Mouse (Mus musculus): ENCODE data around the gene Flvcr2. TPM values are rescaled to one million over a fixed set of nuclear protein-coding genes. Genes with fewer than 3 reads are reported as not detected.

Gene Flvcr2
- polyA plus RNA-seq, 1 experiment, result 0.74 TPM

- Histone ChIP-seq H3K4me2 (ENCODE audit: low read depth) (no peak overlapping the region), H3K27me3 (ENCODE audit: control insufficient read depth, insufficient read depth, insufficient read length) (no peaks in the 10 kb centered on the region), H3K79me2 (ENCODE audit: control insufficient read depth, insufficient read depth) (no peaks in the 10 kb centered on the region), H3K36me3 (ENCODE audit: control insufficient read depth, insufficient read depth) (no peaks in the 10 kb centered on the region), H3K4me3 (no peak overlapping the region), H3ac (ENCODE audit: control insufficient read depth, insufficient read length) (no peak overlapping the region)
- TF ChIP-seq USF1 (IDR thresholded peaks at IDR 0.05; ENCODE audit: low read depth) (no peak), E2F4 (IDR thresholded peaks at IDR 0.05; ENCODE audit: insufficient read depth) (no peak), SRF (IDR thresholded peaks at IDR 0.05; ENCODE audit: control insufficient read depth, insufficient read length, low read depth) (no peak)
Measured at GRCm38 (mm10) chr12:85854271-85854670, 107.9 kb downstream of the Flvcr2 start.

DNA sequence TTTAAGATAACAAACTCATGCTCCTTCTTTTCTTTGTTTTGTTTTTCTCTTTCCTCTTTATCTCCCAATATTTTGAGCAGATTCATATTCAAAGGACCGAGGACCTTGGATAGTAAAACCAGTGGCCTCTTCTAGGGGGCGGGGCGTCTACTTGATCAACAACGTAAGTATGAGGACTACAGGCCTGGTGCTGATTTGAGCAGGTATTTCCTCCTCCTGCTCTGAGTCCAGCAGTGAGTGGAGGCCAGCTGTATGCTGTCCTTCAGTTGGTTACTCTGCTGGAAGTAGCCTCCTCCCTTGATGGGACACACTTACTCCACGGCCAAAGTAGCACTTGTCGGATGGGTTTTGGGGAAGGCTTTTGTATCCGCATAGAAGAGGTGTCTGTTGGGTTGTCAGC, 111.0 kb downstream of the Flvcr2 start:
- TF ChIP-seq E2F4 (IDR thresholded peaks at IDR 0.05; ENCODE audit: insufficient read depth) (no peak), TCF3 (IDR thresholded peaks at IDR 0.05; ENCODE audit: insufficient read length, low read depth) (no peak), TCF12 (IDR thresholded peaks at IDR 0.05; ENCODE audit: insufficient read depth, poor library complexity, severe bottlenecking) (no peak), MAX (IDR thresholded peaks at IDR 0.05; ENCODE audit: low read depth) (no peak), POLR2AphosphoS2 (IDR thresholded peaks at IDR 0.05; ENCODE audit: insufficient read length, low read depth) (no peak), SRF (IDR thresholded peaks at IDR 0.05; ENCODE audit: control insufficient read depth, insufficient read length, low read depth) (no peak)
- no peaks in the 10 kb centered on the region for H3K79me2 ChIP-seq (ENCODE audit: control insufficient read depth, insufficient read depth)
- H3K4me3 ChIP-seq, result no peak overlapping the region
- no peak overlapping the region for H3K4me2 ChIP-seq (ENCODE audit: low read depth)
- no peaks in the 10 kb centered on the region for H3K36me3 ChIP-seq (ENCODE audit: control insufficient read depth, insufficient read depth)
- no peaks in the 10 kb centered on the region for H3K27me3 ChIP-seq (ENCODE audit: control insufficient read depth, insufficient read depth, insufficient read length)
- no peak overlapping the region for H3ac ChIP-seq (ENCODE audit: control insufficient read depth, insufficient read length)

- Histone ChIP-seq H3K4me2 (ENCODE audit: low read depth) (no peak overlapping the region), H3K79me2 (ENCODE audit: control insufficient read depth, insufficient read depth) (no peaks in the 10 kb centered on the region), H3K27me3 (ENCODE audit: control insufficient read depth, insufficient read depth, insufficient read length) (no peaks in the 10 kb centered on the region), H3K36me3 (ENCODE audit: control insufficient read depth, insufficient read depth) (peaks cover 5% of the 10 kb centered on the region), H3K4me3 (no peak overlapping the region), H3ac (ENCODE audit: control insufficient read depth, insufficient read length) (no peak overlapping the region)
- no peak for TF ChIP-seq POLR2AphosphoS2 (IDR thresholded peaks at IDR 0.05; ENCODE audit: insufficient read length, low read depth)
- TF ChIP-seq E2F4 (IDR thresholded peaks at IDR 0.05; ENCODE audit: insufficient read depth), result no peak
- no peak for TF ChIP-seq REST (IDR thresholded peaks at IDR 0.05; ENCODE audit: insufficient read depth, insufficient read length)
- TF ChIP-seq POLR2A (IDR thresholded peaks at IDR 0.05; ENCODE audit: insufficient read length, low read depth), result no peak
- TF ChIP-seq SRF (IDR thresholded peaks at IDR 0.05; ENCODE audit: control insufficient read depth, insufficient read length, low read depth), result no peak
- no peak for TF ChIP-seq MAX (IDR thresholded peaks at IDR 0.05; ENCODE audit: low read depth)
- TF ChIP-seq MYOG (IDR thresholded peaks at IDR 0.05; ENCODE audit: control insufficient read depth in 1 of 3, insufficient read depth in 1 of 3, insufficient read length in 2 of 3, low read depth in 2 of 3), result no peak
- TF ChIP-seq TCF12 (IDR thresholded peaks at IDR 0.05; ENCODE audit: insufficient read depth, poor library complexity, severe bottlenecking), result no peak
- no peak for TF ChIP-seq USF1 (IDR thresholded peaks at IDR 0.05; ENCODE audit: low read depth)
- no peak for TF ChIP-seq CEBPB (IDR thresholded peaks at IDR 0.05; ENCODE audit: insufficient read depth, poor library complexity, severe bottlenecking)
- no peak for TF ChIP-seq TCF3 (IDR thresholded peaks at IDR 0.05; ENCODE audit: insufficient read length, low read depth)
- no peak for TF ChIP-seq MYOD1 (IDR thresholded peaks at IDR 0.05; ENCODE audit: control insufficient read depth in 1 of 3, insufficient read length in 2 of 3, low read depth in 2 of 3)
Measured at GRCm38 (mm10) chr12:85859111-85859510, 112.8 kb downstream of the Flvcr2 start.

DNA sequence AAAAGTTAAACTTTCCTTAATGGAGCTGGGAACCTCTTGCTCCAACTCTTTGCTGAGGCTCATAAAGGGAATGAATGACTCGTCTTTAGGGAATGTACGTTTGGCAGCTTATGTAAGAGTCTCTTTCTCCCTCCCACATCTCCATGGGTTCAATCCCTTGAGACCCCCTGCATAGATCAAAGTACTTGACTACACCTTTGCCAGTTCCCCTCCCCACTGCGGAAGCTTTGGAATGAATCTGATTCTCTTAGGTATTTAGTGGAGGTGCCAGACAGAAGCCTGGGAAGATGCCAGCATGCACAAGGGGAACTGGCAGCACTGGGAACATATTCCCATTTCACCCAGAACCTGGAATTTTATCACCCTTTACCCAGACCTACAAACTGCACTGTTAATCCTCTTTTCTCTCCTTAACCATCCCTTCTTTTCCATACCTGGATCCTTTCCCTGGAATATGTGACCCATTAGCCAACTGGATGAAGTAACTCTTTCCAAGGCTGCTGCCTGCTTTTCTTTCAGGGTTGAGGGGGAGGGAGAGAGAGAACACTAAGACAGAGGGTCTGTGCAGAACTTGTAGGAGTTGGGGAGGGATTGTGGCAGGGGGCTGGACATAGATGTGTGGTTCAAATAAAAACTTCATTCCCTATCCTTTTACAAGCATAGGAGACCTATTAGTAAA, 113.3 kb downstream of the Flvcr2 start:
- Histone ChIP-seq H3K79me2 (ENCODE audit: control insufficient read depth, insufficient read depth) (no peaks in the 10 kb centered on the region), H3K27me3 (ENCODE audit: control insufficient read depth, insufficient read depth, insufficient read length) (no peaks in the 10 kb centered on the region), H3K4me2 (ENCODE audit: low read depth) (no peak overlapping the region), H3ac (ENCODE audit: control insufficient read depth, insufficient read length) (no peak overlapping the region), H3K36me3 (ENCODE audit: control insufficient read depth, insufficient read depth) (peaks cover 11% of the 10 kb centered on the region), H3K4me3 (no peak overlapping the region)
- TF ChIP-seq REST (IDR thresholded peaks at IDR 0.05; ENCODE audit: insufficient read depth, insufficient read length) (no peak), MYOD1 (IDR thresholded peaks at IDR 0.05; ENCODE audit: control insufficient read depth in 1 of 3, insufficient read length in 2 of 3, low read depth in 2 of 3) (no peak), TCF3 (IDR thresholded peaks at IDR 0.05; ENCODE audit: insufficient read length, low read depth) (no peak), MAX (IDR thresholded peaks at IDR 0.05; ENCODE audit: low read depth) (no peak), USF1 (IDR thresholded peaks at IDR 0.05; ENCODE audit: low read depth) (no peak), MYOG (IDR thresholded peaks at IDR 0.05; ENCODE audit: control insufficient read depth in 1 of 3, insufficient read depth in 1 of 3, insufficient read length in 2 of 3, low read depth in 2 of 3) (no peak), CEBPB (IDR thresholded peaks at IDR 0.05; ENCODE audit: insufficient read depth, poor library complexity, severe bottlenecking) (no peak), TCF12 (IDR thresholded peaks at IDR 0.05; ENCODE audit: insufficient read depth, poor library complexity, severe bottlenecking) (no peak), E2F4 (IDR thresholded peaks at IDR 0.05; ENCODE audit: insufficient read depth) (no peak), POLR2A (IDR thresholded peaks at IDR 0.05; ENCODE audit: insufficient read length, low read depth) (no peak), SRF (IDR thresholded peaks at IDR 0.05; ENCODE audit: control insufficient read depth, insufficient read length, low read depth) (no peak), POLR2AphosphoS2 (IDR thresholded peaks at IDR 0.05; ENCODE audit: insufficient read length, low read depth) (no peak)

DNA sequence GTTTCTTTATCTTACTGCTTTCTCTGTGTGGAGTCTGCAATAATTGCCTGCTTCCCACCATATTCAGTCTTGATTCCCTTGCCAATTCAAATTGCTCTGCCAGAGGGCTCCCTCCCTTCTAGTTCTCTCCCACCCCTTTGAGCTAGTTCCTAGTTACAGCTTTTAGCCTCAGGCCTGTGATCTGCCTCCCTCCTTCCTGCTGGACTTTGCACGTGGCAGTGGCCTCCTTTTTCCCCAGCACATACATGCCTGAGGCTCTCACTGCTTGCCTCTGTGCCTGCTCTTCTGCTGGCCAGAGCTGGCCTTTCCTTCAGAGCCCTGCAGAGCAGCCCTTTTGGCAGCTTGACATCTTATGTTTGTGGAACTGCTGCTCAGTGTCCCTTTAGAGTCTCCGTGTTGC, 116.2 kb downstream of the Flvcr2 start:
- no peaks in the 10 kb centered on the region for H3K79me2 ChIP-seq (ENCODE audit: control insufficient read depth, insufficient read depth)

More for the DNA sequence above, 116.2 kb downstream of the Flvcr2 start:
- no peak overlapping the region for H3K4me3 ChIP-seq
- no peaks in the 10 kb centered on the region for H3K27me3 ChIP-seq (ENCODE audit: control insufficient read depth, insufficient read depth, insufficient read length)
- no peak overlapping the region for H3ac ChIP-seq (ENCODE audit: control insufficient read depth, insufficient read length)
- peaks cover 14% of the 10 kb centered on the region for H3K36me3 ChIP-seq (ENCODE audit: control insufficient read depth, insufficient read depth)
- no peak overlapping the region for H3K4me2 ChIP-seq (ENCODE audit: low read depth)
- no peak for TF ChIP-seq SRF (IDR thresholded peaks at IDR 0.05; ENCODE audit: control insufficient read depth, insufficient read length, low read depth)
- TF ChIP-seq MYOG (IDR thresholded peaks at IDR 0.05; ENCODE audit: control insufficient read depth in 1 of 3, insufficient read depth in 1 of 3, insufficient read length in 2 of 3, low read depth in 2 of 3), result no peak
- no peak for TF ChIP-seq E2F4 (IDR thresholded peaks at IDR 0.05; ENCODE audit: insufficient read depth)
- no peak for TF ChIP-seq POLR2AphosphoS2 (IDR thresholded peaks at IDR 0.05; ENCODE audit: insufficient read length, low read depth)
- no peak for TF ChIP-seq USF1 (IDR thresholded peaks at IDR 0.05; ENCODE audit: low read depth)
- TF ChIP-seq MAX (IDR thresholded peaks at IDR 0.05; ENCODE audit: low read depth), result no peak
- no peak for TF ChIP-seq POLR2A (IDR thresholded peaks at IDR 0.05; ENCODE audit: insufficient read length, low read depth)
- TF ChIP-seq CEBPB (IDR thresholded peaks at IDR 0.05; ENCODE audit: insufficient read depth, poor library complexity, severe bottlenecking), result no peak

Other genes with a start within 250 kb of the Flvcr2 start
- gene Jdp2, start 147.5 kb upstream of the Flvcr2 start, polyA plus RNA-seq (2012; fragmentation: generic; extraction: Trizol), result 72.9 TPM
- not detected for gene Batf, start 59.9 kb upstream of the Flvcr2 start, polyA plus RNA-seq (2012; fragmentation: generic; extraction: Trizol)
- 38.5 TPM for gene Erg28, start 78.0 kb downstream of the Flvcr2 start, polyA plus RNA-seq (2012; fragmentation: generic; extraction: Trizol)
- 36.2 TPM for gene Ttll5, start 78.1 kb downstream of the Flvcr2 start, polyA plus RNA-seq (2012; fragmentation: generic; extraction: Trizol)